Mouse (Mus musculus): ENCODE data around the gene Gm1043. TPM values are rescaled to one million over a fixed set of nuclear protein-coding genes. Genes with fewer than 3 reads are reported as not detected.

Gene Gm1043
- polyA plus RNA-seq, 1 experiment from 2014 or later = not detected

GRCm38 (mm10) chr5:37162871-37163781 is 78.0 kb downstream of the Gm1043 start:
- Histone ChIP-seq H3K27me3 (ENCODE audit: control insufficient read depth, insufficient read depth, low read depth, low read length) (peaks cover 33% of the 10 kb centered on the region), H3K27ac (ENCODE audit: low read length) (no peak overlapping the region), H3K4me1 (ENCODE audit: control insufficient read depth, low read depth, low read length) (no peaks in the 10 kb centered on the region), H3K9ac (ENCODE audit: low read depth, low read length) (no peak overlapping the region), H3K36me3 (ENCODE audit: control insufficient read depth, insufficient read depth) (no peaks in the 10 kb centered on the region), H3K4me2 (ENCODE audit: low read depth, low read length) (0 out of 2 replicates have a peak overlapping the region, but pooled peaks have one; percentile 9), H3K9me3 (replicated peaks; ENCODE audit: control insufficient read depth, low read length) (no peaks in the 10 kb centered on the region), H3K4me3 (ENCODE audit: low read depth, low read length) (no peak overlapping the region)
- 7% methylated on average over 73 of the region's 75 CpGs for WGBS (ENCODE audit: insufficient replicate concordance)
- no peak for ATAC-seq (ENCODE audit: low read depth)

- Histone ChIP-seq H3K4me2 (ENCODE audit: low read depth, low read length) (no peak overlapping the region), H3K9ac (ENCODE audit: low read depth, low read length) (no peak overlapping the region), H3K9me3 (replicated peaks; ENCODE audit: control insufficient read depth, low read length) (no peaks in the 10 kb centered on the region), H3K27me3 (ENCODE audit: control insufficient read depth, insufficient read depth, low read depth, low read length) (no peaks in the 10 kb centered on the region), H3K4me1 (ENCODE audit: control insufficient read depth, low read depth, low read length) (no peaks in the 10 kb centered on the region), H3K27ac (ENCODE audit: low read length) (no peak overlapping the region), H3K36me3 (ENCODE audit: control insufficient read depth, insufficient read depth) (no peaks in the 10 kb centered on the region), H3K4me3 (ENCODE audit: low read depth, low read length) (no peak overlapping the region)
- WGBS (ENCODE audit: insufficient replicate concordance) = 42% methylated on average over 4 of the region's 4 CpGs
- no peak for ATAC-seq (ENCODE audit: low read depth)
Measured at GRCm38 (mm10) chr5:37176466-37176865, 91.3 kb downstream of the Gm1043 start.

- H3K9me3 ChIP-seq (replicated peaks; ENCODE audit: control insufficient read depth, low read length) = no peaks in the 10 kb centered on the region
- no peaks in the 10 kb centered on the region for H3K36me3 ChIP-seq (ENCODE audit: control insufficient read depth, insufficient read depth)
- H3K9ac ChIP-seq (ENCODE audit: low read depth, low read length) = no peak overlapping the region
- no peaks in the 10 kb centered on the region for H3K4me1 ChIP-seq (ENCODE audit: control insufficient read depth, low read depth, low read length)
- H3K4me3 ChIP-seq (ENCODE audit: low read depth, low read length) = no peak overlapping the region
- WGBS (ENCODE audit: insufficient replicate concordance) = 56% methylated on average over 7 of the region's 7 CpGs
- H3K4me2 ChIP-seq (ENCODE audit: low read depth, low read length) = no peak overlapping the region
- no peak overlapping the region for H3K27ac ChIP-seq (ENCODE audit: low read length)
- no peaks in the 10 kb centered on the region for H3K27me3 ChIP-seq (ENCODE audit: control insufficient read depth, insufficient read depth, low read depth, low read length)
- ATAC-seq (ENCODE audit: low read depth) = no peak
Measured at GRCm38 (mm10) chr5:37177061-37177460, 91.9 kb downstream of the Gm1043 start.

- no peak overlapping the region for H3K27ac ChIP-seq (ENCODE audit: low read length)
- H3K36me3 ChIP-seq (ENCODE audit: control insufficient read depth, insufficient read depth) = no peaks in the 10 kb centered on the region
- no peaks in the 10 kb centered on the region for H3K9me3 ChIP-seq (replicated peaks; ENCODE audit: control insufficient read depth, low read length)
- no peak overlapping the region for H3K4me2 ChIP-seq (ENCODE audit: low read depth, low read length)
- H3K27me3 ChIP-seq (ENCODE audit: control insufficient read depth, insufficient read depth, low read depth, low read length) = no peaks in the 10 kb centered on the region
- ATAC-seq (ENCODE audit: low read depth) = no peak
- WGBS (ENCODE audit: insufficient replicate concordance) = 45% methylated on average over 4 of the region's 4 CpGs
- H3K9ac ChIP-seq (ENCODE audit: low read depth, low read length) = no peak overlapping the region
- no peak overlapping the region for H3K4me3 ChIP-seq (ENCODE audit: low read depth, low read length)
- no peaks in the 10 kb centered on the region for H3K4me1 ChIP-seq (ENCODE audit: control insufficient read depth, low read depth, low read length)
Measured at GRCm38 (mm10) chr5:37178811-37179210, 93.6 kb downstream of the Gm1043 start.

- no peak overlapping the region for H3K4me3 ChIP-seq (ENCODE audit: low read depth, low read length)
- no peaks in the 10 kb centered on the region for H3K9me3 ChIP-seq (replicated peaks; ENCODE audit: control insufficient read depth, low read length)
- no peaks in the 10 kb centered on the region for H3K4me1 ChIP-seq (ENCODE audit: control insufficient read depth, low read depth, low read length)
- no peaks in the 10 kb centered on the region for H3K36me3 ChIP-seq (ENCODE audit: control insufficient read depth, insufficient read depth)
- H3K9ac ChIP-seq (ENCODE audit: low read depth, low read length) = no peak overlapping the region
- no peak overlapping the region for H3K4me2 ChIP-seq (ENCODE audit: low read depth, low read length)
- H3K27ac ChIP-seq (ENCODE audit: low read length) = no peak overlapping the region
- 82% methylated on average over 9 of the region's 9 CpGs for WGBS (ENCODE audit: insufficient replicate concordance)
- ATAC-seq (ENCODE audit: low read depth) = no peak
- H3K27me3 ChIP-seq (ENCODE audit: control insufficient read depth, insufficient read depth, low read depth, low read length) = no peaks in the 10 kb centered on the region
Measured at GRCm38 (mm10) chr5:37179872-37180271, 94.7 kb downstream of the Gm1043 start.

GRCm38 (mm10) chr5:37180624-37181023 is 95.5 kb downstream of the Gm1043 start:
- H3K9me3 ChIP-seq (replicated peaks; ENCODE audit: control insufficient read depth, low read length) = no peaks in the 10 kb centered on the region
- H3K36me3 ChIP-seq (ENCODE audit: control insufficient read depth, insufficient read depth) = no peaks in the 10 kb centered on the region
- H3K4me1 ChIP-seq (ENCODE audit: control insufficient read depth, low read depth, low read length) = no peaks in the 10 kb centered on the region
- WGBS (ENCODE audit: insufficient replicate concordance) = 41% methylated on average over 1 of the region's 1 CpGs
- no peak overlapping the region for H3K27ac ChIP-seq (ENCODE audit: low read length)
- no peaks in the 10 kb centered on the region for H3K27me3 ChIP-seq (ENCODE audit: control insufficient read depth, insufficient read depth, low read depth, low read length)
- H3K4me3 ChIP-seq (ENCODE audit: low read depth, low read length) = no peak overlapping the region
- no peak for ATAC-seq (ENCODE audit: low read depth)
- no peak overlapping the region for H3K4me2 ChIP-seq (ENCODE audit: low read depth, low read length)
- no peak overlapping the region for H3K9ac ChIP-seq (ENCODE audit: low read depth, low read length)

GRCm38 (mm10) chr5:37184605-37185004 is 99.4 kb downstream of the Gm1043 start:
- Histone ChIP-seq H3K9me3 (replicated peaks; ENCODE audit: control insufficient read depth, low read length) (no peaks in the 10 kb centered on the region), H3K9ac (ENCODE audit: low read depth, low read length) (no peak overlapping the region), H3K4me2 (ENCODE audit: low read depth, low read length) (no peak overlapping the region), H3K4me1 (ENCODE audit: control insufficient read depth, low read depth, low read length) (no peaks in the 10 kb centered on the region), H3K36me3 (ENCODE audit: control insufficient read depth, insufficient read depth) (no peaks in the 10 kb centered on the region), H3K27me3 (ENCODE audit: control insufficient read depth, insufficient read depth, low read depth, low read length) (no peaks in the 10 kb centered on the region), H3K27ac (ENCODE audit: low read length) (no peak overlapping the region), H3K4me3 (ENCODE audit: low read depth, low read length) (no peak overlapping the region)
- ATAC-seq (ENCODE audit: low read depth) = no peak
- WGBS (ENCODE audit: insufficient replicate concordance) = 47% methylated on average over 7 of the region's 7 CpGs

GRCm38 (mm10) chr5:37190378-37190777 is 105.2 kb downstream of the Gm1043 start:
- Histone ChIP-seq H3K27ac (ENCODE audit: low read length) (no peak overlapping the region), H3K9ac (ENCODE audit: low read depth, low read length) (no peak overlapping the region), H3K9me3 (replicated peaks; ENCODE audit: control insufficient read depth, low read length) (no peaks in the 10 kb centered on the region), H3K4me3 (ENCODE audit: low read depth, low read length) (no peak overlapping the region), H3K4me2 (ENCODE audit: low read depth, low read length) (no peak overlapping the region), H3K4me1 (ENCODE audit: control insufficient read depth, low read depth, low read length) (no peaks in the 10 kb centered on the region), H3K36me3 (ENCODE audit: control insufficient read depth, insufficient read depth) (no peaks in the 10 kb centered on the region), H3K27me3 (ENCODE audit: control insufficient read depth, insufficient read depth, low read depth, low read length) (no peaks in the 10 kb centered on the region)
- WGBS (ENCODE audit: insufficient replicate concordance) = 52% methylated on average over 5 of the region's 5 CpGs
- no peak for ATAC-seq (ENCODE audit: low read depth)

- Histone ChIP-seq H3K27ac (ENCODE audit: low read length) (no peak overlapping the region), H3K4me3 (ENCODE audit: low read depth, low read length) (no peak overlapping the region), H3K4me1 (ENCODE audit: control insufficient read depth, low read depth, low read length) (no peaks in the 10 kb centered on the region), H3K27me3 (ENCODE audit: control insufficient read depth, insufficient read depth, low read depth, low read length) (no peaks in the 10 kb centered on the region), H3K4me2 (ENCODE audit: low read depth, low read length) (no peak overlapping the region), H3K9ac (ENCODE audit: low read depth, low read length) (no peak overlapping the region), H3K9me3 (replicated peaks; ENCODE audit: control insufficient read depth, low read length) (no peaks in the 10 kb centered on the region), H3K36me3 (ENCODE audit: control insufficient read depth, insufficient read depth) (no peaks in the 10 kb centered on the region)
- 67% methylated on average over 8 of the region's 8 CpGs for WGBS (ENCODE audit: insufficient replicate concordance)
- ATAC-seq (ENCODE audit: low read depth) = no peak
Measured at GRCm38 (mm10) chr5:37196196-37196595, 111.0 kb downstream of the Gm1043 start.

Measured in liver, embryonic 16.5 days (tissue).